Mouse (Mus musculus) forelimb bud, embryonic 11.5 days (tissue): ENCODE measurements at regions not wholly inside any gene's neighbourhood (a gene's known extent, or its start where the extent isn't known, plus 50 kb on each side); places are given as distances from the start of the nearest gene placed in this dataset.
"Not testable (repeated sequence)": the region's sequence is repeated elsewhere in the genome, so short reads cannot be mapped to it uniquely, and the experiment has no call there.

Source experiments
- DNase-seq: peaks from one replicate; pipeline ENCODE4 v3.0.0-alpha.2; 2012; ENCODE audit warnings: low read depth, low spot score

- DNase-seq: no peak
Observed at GRCm38 (mm10) chr14:120754011-120754410, 157.0 kb upstream of the Ipo5 start.

- DNase-seq: no peak
Observed at GRCm38 (mm10) chr14:120755389-120755788, 155.6 kb upstream of the Ipo5 start.

- no peak for DNase-seq
Observed at GRCm38 (mm10) chr14:120758200-120758830, 152.7 kb upstream of the Ipo5 start.

- no peak for DNase-seq
Observed at GRCm38 (mm10) chr14:120762168-120762567, 148.9 kb upstream of the Ipo5 start.

GRCm38 (mm10) chr14:120762733-120763132 is 148.3 kb upstream of the Ipo5 start:
- DNase-seq: no peak

GRCm38 (mm10) chr14:120763796-120764195 is 147.2 kb upstream of the Ipo5 start:
- no peak for DNase-seq

GRCm38 (mm10) chr14:120764386-120764785 is 146.6 kb upstream of the Ipo5 start:
- DNase-seq: no peak

- no peak for DNase-seq
Observed at GRCm38 (mm10) chr14:120766451-120766850, 144.6 kb upstream of the Ipo5 start.

GRCm38 (mm10) chr14:120770579-120770978 is 140.4 kb upstream of the Ipo5 start:
- DNase-seq: no peak

- DNase-seq: not testable (repeated sequence)
Observed at GRCm38 (mm10) chr14:120773001-120773400, 138.0 kb upstream of the Ipo5 start.

- no peak for DNase-seq
Observed at GRCm38 (mm10) chr14:120791828-120792554, 119.0 kb upstream of the Ipo5 start.

- no peak for DNase-seq
Observed at GRCm38 (mm10) chr14:120797916-120798490, 113.0 kb upstream of the Ipo5 start.

- DNase-seq: no peak
Observed at GRCm38 (mm10) chr14:120803191-120803590, 107.8 kb upstream of the Ipo5 start.

- DNase-seq: no peak
Observed at GRCm38 (mm10) chr14:120803739-120804138, 107.3 kb upstream of the Ipo5 start.

GRCm38 (mm10) chr14:120804183-120804848 is 106.7 kb upstream of the Ipo5 start:
- DNase-seq: no peak

GRCm38 (mm10) chr14:120805137-120805536 is 105.9 kb upstream of the Ipo5 start:
- no peak for DNase-seq

- not testable (repeated sequence) for DNase-seq
Observed at GRCm38 (mm10) chr14:120805816-120806552, 105.0 kb upstream of the Ipo5 start.

- no peak for DNase-seq
Observed at GRCm38 (mm10) chr14:120806553-120806893, 104.5 kb upstream of the Ipo5 start.

GRCm38 (mm10) chr14:120809321-120809720 is 101.7 kb upstream of the Ipo5 start:
- DNase-seq: no peak

GRCm38 (mm10) chr14:120813938-120814337 is 97.1 kb upstream of the Ipo5 start:
- no peak for DNase-seq

- not testable (repeated sequence) for DNase-seq
Observed at GRCm38 (mm10) chr14:120815126-120815525, 95.9 kb upstream of the Ipo5 start.

- no peak for DNase-seq
Observed at GRCm38 (mm10) chr14:120816529-120816928, 94.5 kb upstream of the Ipo5 start.
